Mouse (Mus musculus): ENCODE results near the gene Cfap97. TPM values are rescaled to one million over a fixed set of nuclear protein-coding genes. Genes with fewer than 3 reads are reported as not detected.
A peak's percentile ranks its signal among the peaks of the same experiment; 100 is the strongest.

Gene Cfap97
- total and polyA plus RNA-seq, 2 experiments, result 3.4 to 10.1 TPM

DNA sequence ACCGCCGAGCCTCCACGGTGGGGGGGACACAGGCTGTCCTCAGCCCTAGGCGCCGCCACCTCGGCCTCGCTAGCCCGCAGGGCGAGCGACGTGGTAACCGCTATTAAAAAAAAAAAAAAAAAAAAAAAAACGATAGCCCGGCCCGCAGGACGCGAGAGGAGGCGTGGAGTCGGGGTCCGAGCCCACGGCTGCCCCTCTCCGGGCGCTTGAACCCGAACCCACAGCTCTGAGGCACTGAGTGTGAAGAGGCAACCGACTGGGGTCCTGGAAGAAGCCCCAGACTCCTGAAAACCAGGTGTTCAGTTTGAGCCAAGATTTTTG lies 12.3 kb downstream of the Cfap97 start:
- Histone ChIP-seq H3K4me1 (ENCODE audit: control insufficient read depth, insufficient read depth, low read length) (peaks cover 6% of the 10 kb centered on the region; the same call in 1 of the 2 replicates), H3K9ac (ENCODE audit: low read depth, low read length) (peak overlapping the region; percentile 95), H3K27me3 (ENCODE audit: control insufficient read depth, insufficient read depth, low read length) (no peaks in the 10 kb centered on the region), H3K27ac (replicated peaks; ENCODE audit: insufficient read depth, low read depth, low read length) (peak overlapping the region; percentile 68), H3K36me3 (ENCODE audit: control insufficient read depth, insufficient read depth, low read length) (no peaks in the 10 kb centered on the region), H3K79me2 (ENCODE audit: control insufficient read depth, insufficient read depth, low read length) (peaks cover 5% of the 10 kb centered on the region; the same call in 1 of the 2 replicates), H3K4me3 (ENCODE audit: insufficient read depth, low read depth, low read length) (peak overlapping the region; percentile 88)
- WGBS, result under 1% methylated on average over 24 of the region's 25 CpGs
- no peak for DNase-seq (ENCODE audit: extremely low read depth, low read depth, low spot score)
- TF ChIP-seq CTCF (IDR thresholded peaks at IDR 0.05; ENCODE audit: low read depth, low read length) (no peak), POLR2A (IDR thresholded peaks at IDR 0.05; ENCODE audit: extremely low read depth, insufficient read depth, low read length) (no peak)

DNA sequence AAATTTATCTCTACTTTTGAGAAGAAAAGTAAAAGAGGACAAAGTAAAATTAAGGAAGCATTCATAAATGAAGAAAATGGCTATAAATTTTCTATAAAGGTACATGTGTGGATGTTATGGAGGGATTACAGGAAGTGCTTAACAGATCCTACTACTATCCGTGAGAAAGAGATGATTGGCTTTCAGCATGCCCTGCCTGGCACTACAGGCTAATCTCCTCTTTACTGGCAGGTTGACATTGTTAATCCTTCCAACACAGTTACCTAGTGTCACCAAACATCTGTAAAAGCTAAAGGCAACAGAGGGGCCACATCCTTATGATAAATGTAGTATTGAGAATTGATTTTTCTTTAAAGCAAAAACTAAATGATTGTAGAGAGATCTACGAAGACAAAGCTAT lies 22.1 kb downstream of the Cfap97 start:
- Histone ChIP-seq H3K36me3 (ENCODE audit: control insufficient read depth, insufficient read depth, low read length) (peaks cover 14% of the 10 kb centered on the region), H3K4me3 (ENCODE audit: insufficient read depth, low read depth, low read length) (no peak overlapping the region), H3K27me3 (ENCODE audit: control insufficient read depth, insufficient read depth, low read length) (no peaks in the 10 kb centered on the region), H3K4me1 (ENCODE audit: control insufficient read depth, insufficient read depth, low read length) (peaks cover 3% of the 10 kb centered on the region; the same call in 1 of the 2 replicates), H3K79me2 (ENCODE audit: control insufficient read depth, insufficient read depth, low read length) (peaks cover 3% of the 10 kb centered on the region; the same call in 1 of the 2 replicates), H3K9ac (ENCODE audit: low read depth, low read length) (no peak overlapping the region), H3K27ac (replicated peaks; ENCODE audit: insufficient read depth, low read depth, low read length) (no peak overlapping the region)
- TF ChIP-seq CTCF (IDR thresholded peaks at IDR 0.05; ENCODE audit: low read depth, low read length) (no peak), POLR2A (IDR thresholded peaks at IDR 0.05; ENCODE audit: extremely low read depth, insufficient read depth, low read length) (no peak)
- 87% methylated on average over 2 of the region's 2 CpGs for WGBS
- no peak for DNase-seq (ENCODE audit: extremely low read depth, low read depth, low spot score)

DNA sequence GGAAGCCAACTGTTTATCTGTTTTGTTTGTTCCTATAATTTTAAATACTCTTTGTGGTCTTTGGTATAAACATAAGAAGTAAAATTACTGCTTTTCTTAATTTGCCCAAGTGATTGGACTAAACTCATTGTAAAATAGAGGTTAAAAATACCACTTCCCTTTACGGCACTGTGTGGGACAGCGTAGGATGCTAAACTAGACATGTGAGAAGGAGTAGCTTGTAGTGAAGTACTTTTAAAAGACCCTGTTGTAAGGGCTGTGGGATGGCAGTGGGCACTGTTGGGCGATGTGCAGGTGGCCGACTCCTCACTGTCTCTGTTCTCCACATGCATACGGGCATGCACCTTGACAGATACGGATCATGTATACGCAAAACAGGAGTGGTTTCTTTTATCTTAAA lies 28.6 kb downstream of the Cfap97 start:
- Histone ChIP-seq H3K36me3 (ENCODE audit: control insufficient read depth, insufficient read depth, low read length) (peaks cover 13% of the 10 kb centered on the region), H3K4me1 (ENCODE audit: control insufficient read depth, insufficient read depth, low read length) (no peaks in the 10 kb centered on the region), H3K79me2 (ENCODE audit: control insufficient read depth, insufficient read depth, low read length) (peaks cover 4% of the 10 kb centered on the region; the same call in 1 of the 2 replicates), H3K27ac (replicated peaks; ENCODE audit: insufficient read depth, low read depth, low read length) (no peak overlapping the region), H3K27me3 (ENCODE audit: control insufficient read depth, insufficient read depth, low read length) (no peaks in the 10 kb centered on the region), H3K9ac (ENCODE audit: low read depth, low read length) (no peak overlapping the region), H3K4me3 (ENCODE audit: insufficient read depth, low read depth, low read length) (no peak overlapping the region)
- no peak for DNase-seq (ENCODE audit: extremely low read depth, low read depth, low spot score)
- 98% methylated on average over 7 of the region's 7 CpGs for WGBS
- TF ChIP-seq CTCF (IDR thresholded peaks at IDR 0.05; ENCODE audit: low read depth, low read length) (no peak), POLR2A (IDR thresholded peaks at IDR 0.05; ENCODE audit: extremely low read depth, insufficient read depth, low read length) (no peak)

DNA sequence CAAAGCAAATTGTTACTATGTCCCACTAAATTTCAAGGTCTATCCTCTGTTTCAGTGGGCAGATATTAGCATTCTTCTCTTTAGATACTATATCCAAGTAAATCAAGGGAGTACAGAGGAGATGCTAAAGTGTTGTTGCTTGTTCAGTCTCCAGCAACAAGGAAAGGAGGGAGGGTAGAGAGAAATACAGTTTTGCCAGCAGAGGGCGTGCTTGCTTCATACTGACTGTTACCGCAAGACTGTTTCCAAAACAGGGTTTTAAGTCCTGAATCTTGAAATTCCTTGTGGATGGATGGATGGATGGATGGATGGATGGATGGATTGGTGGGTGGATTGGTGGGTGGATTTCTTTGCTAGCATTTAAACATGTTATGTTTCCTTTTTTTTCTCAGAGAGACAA lies 33.8 kb downstream of the Cfap97 start:
- Histone ChIP-seq H3K27me3 (ENCODE audit: control insufficient read depth, insufficient read depth, low read length) (no peaks in the 10 kb centered on the region), H3K9ac (ENCODE audit: low read depth, low read length) (no peak overlapping the region), H3K27ac (replicated peaks; ENCODE audit: insufficient read depth, low read depth, low read length) (no peak overlapping the region), H3K79me2 (ENCODE audit: control insufficient read depth, insufficient read depth, low read length) (no peaks in the 10 kb centered on the region), H3K36me3 (ENCODE audit: control insufficient read depth, insufficient read depth, low read length) (peaks cover 17% of the 10 kb centered on the region), H3K4me3 (ENCODE audit: insufficient read depth, low read depth, low read length) (no peak overlapping the region), H3K4me1 (ENCODE audit: control insufficient read depth, insufficient read depth, low read length) (no peaks in the 10 kb centered on the region)
- no peak for TF ChIP-seq POLR2A (IDR thresholded peaks at IDR 0.05; ENCODE audit: extremely low read depth, insufficient read depth, low read length)
- TF ChIP-seq CTCF (IDR thresholded peaks at IDR 0.05; ENCODE audit: low read depth, low read length), result 0 out of 2 replicates have a peak, but pooled peaks have one; percentile 10
- 20% methylated on average over 2 of the region's 2 CpGs for WGBS
- peak; percentile 40 for DNase-seq (ENCODE audit: extremely low read depth, low read depth, low spot score)

- Histone ChIP-seq H3K79me2 (ENCODE audit: control insufficient read depth, insufficient read depth, low read length) (no peaks in the 10 kb centered on the region), H3K36me3 (ENCODE audit: control insufficient read depth, insufficient read depth, low read length) (peaks cover 42% of the 10 kb centered on the region), H3K4me1 (ENCODE audit: control insufficient read depth, insufficient read depth, low read length) (no peaks in the 10 kb centered on the region), H3K27me3 (ENCODE audit: control insufficient read depth, insufficient read depth, low read length) (no peaks in the 10 kb centered on the region), H3K9ac (ENCODE audit: low read depth, low read length) (no peak overlapping the region), H3K4me3 (ENCODE audit: insufficient read depth, low read depth, low read length) (no peak overlapping the region), H3K27ac (replicated peaks; ENCODE audit: insufficient read depth, low read depth, low read length) (no peak overlapping the region)
- WGBS, result 93% methylated on average over 8 of the region's 8 CpGs
- DNase-seq (ENCODE audit: extremely low read depth, low read depth, low spot score), result no peak
- TF ChIP-seq CTCF (IDR thresholded peaks at IDR 0.05; ENCODE audit: low read depth, low read length) (no peak), POLR2A (IDR thresholded peaks at IDR 0.05; ENCODE audit: extremely low read depth, insufficient read depth, low read length) (no peak)
Observed at GRCm38 (mm10) chr8:46193100-46193499, 41.5 kb downstream of the Cfap97 start.

- TF ChIP-seq POLR2A (IDR thresholded peaks at IDR 0.05; ENCODE audit: extremely low read depth, insufficient read depth, low read length), result no peak
- no peak for TF ChIP-seq CTCF (IDR thresholded peaks at IDR 0.05; ENCODE audit: low read depth, low read length)
- H3K27me3 ChIP-seq (ENCODE audit: control insufficient read depth, insufficient read depth, low read length), result no peaks in the 10 kb centered on the region
- no peaks in the 10 kb centered on the region for H3K79me2 ChIP-seq (ENCODE audit: control insufficient read depth, insufficient read depth, low read length)
- no peak overlapping the region for H3K4me3 ChIP-seq (ENCODE audit: insufficient read depth, low read depth, low read length)
- H3K27ac ChIP-seq (replicated peaks; ENCODE audit: insufficient read depth, low read depth, low read length), result no peak overlapping the region
- H3K9ac ChIP-seq (ENCODE audit: low read depth, low read length), result no peak overlapping the region
- H3K36me3 ChIP-seq (ENCODE audit: control insufficient read depth, insufficient read depth, low read length), result peaks cover 35% of the 10 kb centered on the region
- DNase-seq (ENCODE audit: extremely low read depth, low read depth, low spot score), result no peak
- H3K4me1 ChIP-seq (ENCODE audit: control insufficient read depth, insufficient read depth, low read length), result no peaks in the 10 kb centered on the region
- 93% methylated on average over 3 of the region's 3 CpGs for WGBS
Observed at GRCm38 (mm10) chr8:46196877-46197276, 45.3 kb downstream of the Cfap97 start.

Data from liver, adult 2 months (tissue).